In genomic region chr11:106961471-106962081, GRCm38 (mm10) we compare ENCODE assay signal across 7 mouse cellular contexts. TPM values are rescaled to one million over a fixed set of nuclear protein-coding genes. Genes with fewer than 3 reads are reported as not detected.
DNase-seq lines count a peak whose midpoint lies in the region; ATAC-seq and TF ChIP-seq lines count a peak whose summit lies in the region.

No protein-coding gene starts in this region.

- no peaks in the 10 kb centered on the region for H3K9me3 ChIP-seq in liver, embryonic 11.5 days (ENCODE audit: control insufficient read depth, low read length)
- no peaks in the 10 kb centered on the region for H3K9me3 ChIP-seq in forebrain, embryonic 12.5 days
- H3K9me3 ChIP-seq in forebrain, embryonic 10.5 days, result peaks cover 4% of the 10 kb centered on the region; the same call in 1 of the 2 replicates

- peaks cover 12% of the 10 kb centered on the region for H3K4me1 ChIP-seq in liver, embryonic 11.5 days (replicated peaks; ENCODE audit: control insufficient read depth, insufficient read depth, low read length)
- H3K4me1 ChIP-seq in small intestine, adult 2 months (ENCODE audit: control insufficient read depth, insufficient read depth, insufficient read length, low read length), result peaks cover 27% of the 10 kb centered on the region
- H3K4me1 ChIP-seq in forebrain, embryonic 12.5 days, result no peaks in the 10 kb centered on the region
- 0 out of 2 replicates have a peak, but pooled peaks cover 3% of the 10 kb centered on the region for H3K4me1 ChIP-seq in forebrain, embryonic 10.5 days

- no peak for ATAC-seq in liver, embryonic 11.5 days (replicated peaks; ENCODE audit: low FRiP score)
- no peak for ATAC-seq in forebrain, embryonic 12.5 days (ENCODE audit: low FRiP score)

- WGBS in liver, embryonic 11.5 days, result 37% methylated on average over 13 of the region's 13 CpGs
- WGBS in small intestine, adult 2 months, result 74% methylated on average over 13 of the region's 13 CpGs
- WGBS in forebrain, embryonic 12.5 days, result 83% methylated on average over 13 of the region's 13 CpGs
- WGBS in forebrain, embryonic 10.5 days, result 84% methylated on average over 13 of the region's 13 CpGs

- no peak for TF ChIP-seq POLR2A in small intestine, adult 2 months (IDR thresholded peaks at IDR 0.05; ENCODE audit: low read depth, low read length)

- H3K9ac ChIP-seq in liver, embryonic 11.5 days (ENCODE audit: low read depth, low read length), result no peak overlapping the region
- no peak overlapping the region for H3K9ac ChIP-seq in forebrain, embryonic 12.5 days

- peak overlapping the region; percentile 14; the same call in 1 of the 2 replicates for H3K4me2 ChIP-seq in liver, embryonic 11.5 days
- H3K4me2 ChIP-seq in forebrain, embryonic 12.5 days, result no peak overlapping the region

- no peak for TF ChIP-seq CTCF in small intestine, adult 2 months (IDR thresholded peaks at IDR 0.05; ENCODE audit: extremely low read depth, insufficient read length, insufficient replicate concordance, low read depth, low read length)

- H3K36me3 ChIP-seq in liver, embryonic 11.5 days (ENCODE audit: control insufficient read depth, insufficient read depth, low read length), result no peaks in the 10 kb centered on the region
- no peaks in the 10 kb centered on the region for H3K36me3 ChIP-seq in small intestine, adult 2 months (ENCODE audit: control insufficient read depth, insufficient read depth, low read length)
- H3K36me3 ChIP-seq in forebrain, embryonic 12.5 days (replicated peaks), result no peaks in the 10 kb centered on the region
- H3K36me3 ChIP-seq in forebrain, embryonic 10.5 days (replicated peaks), result no peaks in the 10 kb centered on the region

- no peak overlapping the region for H3K4me3 ChIP-seq in liver, embryonic 11.5 days (ENCODE audit: low read depth, low read length)
- no peak overlapping the region for H3K4me3 ChIP-seq in small intestine, adult 2 months (ENCODE audit: low read depth, low read length)
- no peak overlapping the region for H3K4me3 ChIP-seq in forebrain, embryonic 12.5 days (replicated peaks)
- no peak overlapping the region for H3K4me3 ChIP-seq in forebrain, embryonic 10.5 days

- no peak overlapping the region for H3K27ac ChIP-seq in liver, embryonic 11.5 days (ENCODE audit: low read depth, low read length)
- peak overlapping the region; percentile 45; the same call in 1 of the 2 replicates for H3K27ac ChIP-seq in small intestine, adult 2 months (ENCODE audit: insufficient read depth, low read depth, low read length)
- no peak overlapping the region for H3K27ac ChIP-seq in forebrain, embryonic 12.5 days
- no peak overlapping the region for H3K27ac ChIP-seq in forebrain, embryonic 10.5 days

- DNase-seq in CD4-positive, CD25-positive, alpha-beta regulatory T cell, adult 2 months (ENCODE audit: low read depth, low spot score), result peak; percentile 75
- peak; percentile 52 for DNase-seq in adrenal gland, postnatal 14 days
- no peak for DNase-seq in liver, embryonic 11.5 days (ENCODE audit: low spot score)
- no peak for DNase-seq in cerebellum, postnatal 4 days (ENCODE audit: low spot score in 2 of 2)
- DNase-seq in forebrain, embryonic 10.5 days (ENCODE audit: extremely low spot score, low spot score), result no peak

- H3K27me3 ChIP-seq in liver, embryonic 11.5 days (replicated peaks; ENCODE audit: control insufficient read depth, insufficient read depth, low read length), result no peaks in the 10 kb centered on the region
- no peaks in the 10 kb centered on the region for H3K27me3 ChIP-seq in small intestine, adult 2 months (ENCODE audit: control insufficient read depth, insufficient read depth, low read length)
- no peaks in the 10 kb centered on the region for H3K27me3 ChIP-seq in forebrain, embryonic 12.5 days
- no peaks in the 10 kb centered on the region for H3K27me3 ChIP-seq in forebrain, embryonic 10.5 days (ENCODE audit: poor library complexity, severe bottlenecking)

RNA-seq across cellular contexts. Expression of gene Kpna2, which starts 37.8 kb away (rescaled TPM):
- total RNA-seq in adrenal gland, postnatal 14 days (2021), result 42.6 and 55.8 TPM in 2 replicates
- 448 and 517 TPM in 2 replicates for polyA plus RNA-seq in liver, embryonic 11.5 days (2014; fragmentation: Nextera tagmentation; extraction: Ambion mirVana)
- polyA plus RNA-seq in small intestine, adult 2 months (2012; rRNA removed), result 11.9 and 15.2 TPM in 2 replicates
- polyA plus RNA-seq in forebrain, embryonic 12.5 days (2016; fragmentation: Nextera tagmentation; extraction: Ambion mirVana), result 567 and 599 TPM in 2 replicates
- polyA plus RNA-seq in forebrain, embryonic 10.5 days (2016; fragmentation: Nextera tagmentation; extraction: Ambion mirVana), result 799 and 813 TPM in 2 replicates

RNA-seq across cellular contexts. Expression of gene Smurf2, which starts 41.1 kb away (rescaled TPM):
- 37.5 and 39.8 TPM in 2 replicates for total RNA-seq in adrenal gland, postnatal 14 days (2021)
- 8.7 and 9.6 TPM in 2 replicates for polyA plus RNA-seq in liver, embryonic 11.5 days (2014; fragmentation: Nextera tagmentation; extraction: Ambion mirVana)
- 3.0 and 5.9 TPM in 2 replicates for polyA plus RNA-seq in small intestine, adult 2 months (2012; rRNA removed)
- 17.3 and 18.3 TPM in 2 replicates for polyA plus RNA-seq in forebrain, embryonic 12.5 days (2016; fragmentation: Nextera tagmentation; extraction: Ambion mirVana)
- polyA plus RNA-seq in forebrain, embryonic 10.5 days (2016; fragmentation: Nextera tagmentation; extraction: Ambion mirVana), result 11.2 and 11.7 TPM in 2 replicates

Comparison
In these comparisons a context has a peak if more than half of its experiments do, and no peak if none do; other contexts are left out.
1. DNase-seq: peak in CD4-positive, CD25-positive, alpha-beta regulatory T cell, adult 2 months (single experiment) and adrenal gland, postnatal 14 days (single experiment); none in liver, embryonic 11.5 days (single experiment), cerebellum, postnatal 4 days (0 of 2) and forebrain, embryonic 10.5 days (single experiment).
2. RNA of gene Kpna2, which starts 37.8 kb away (polyA plus RNA-seq): 799 to 813 TPM in forebrain, embryonic 10.5 days, 567 to 599 TPM in forebrain, embryonic 12.5 days and 448 to 517 TPM in liver, embryonic 11.5 days; 11.9 to 15.2 TPM in small intestine, adult 2 months; every median in the first group is over 10 times any median in the second.